Mouse (Mus musculus) adrenal gland, postnatal 4 days (tissue): ENCODE results near the gene Maz. TPM values are rescaled to one million over a fixed set of nuclear protein-coding genes. Genes with fewer than 3 reads are reported as not detected.

Experiments
- DNase-seq, 2 experiments: peaks; one replicate each; pipeline ENCODE4 v3.0.0; 2021 to 2022; ENCODE audit warnings: low spot score in 2 of 2, mixed read lengths in 2 of 2
- total RNA-seq, 2 experiments: library from RNA; stranded (reverse); gene quantifications; 2 replicates each; pipeline ENCODE4 v1.2.3; 2021

The Maz gene
- total RNA-seq, 2 experiments from 2014 or later, result 240 to 256 TPM

DNA sequence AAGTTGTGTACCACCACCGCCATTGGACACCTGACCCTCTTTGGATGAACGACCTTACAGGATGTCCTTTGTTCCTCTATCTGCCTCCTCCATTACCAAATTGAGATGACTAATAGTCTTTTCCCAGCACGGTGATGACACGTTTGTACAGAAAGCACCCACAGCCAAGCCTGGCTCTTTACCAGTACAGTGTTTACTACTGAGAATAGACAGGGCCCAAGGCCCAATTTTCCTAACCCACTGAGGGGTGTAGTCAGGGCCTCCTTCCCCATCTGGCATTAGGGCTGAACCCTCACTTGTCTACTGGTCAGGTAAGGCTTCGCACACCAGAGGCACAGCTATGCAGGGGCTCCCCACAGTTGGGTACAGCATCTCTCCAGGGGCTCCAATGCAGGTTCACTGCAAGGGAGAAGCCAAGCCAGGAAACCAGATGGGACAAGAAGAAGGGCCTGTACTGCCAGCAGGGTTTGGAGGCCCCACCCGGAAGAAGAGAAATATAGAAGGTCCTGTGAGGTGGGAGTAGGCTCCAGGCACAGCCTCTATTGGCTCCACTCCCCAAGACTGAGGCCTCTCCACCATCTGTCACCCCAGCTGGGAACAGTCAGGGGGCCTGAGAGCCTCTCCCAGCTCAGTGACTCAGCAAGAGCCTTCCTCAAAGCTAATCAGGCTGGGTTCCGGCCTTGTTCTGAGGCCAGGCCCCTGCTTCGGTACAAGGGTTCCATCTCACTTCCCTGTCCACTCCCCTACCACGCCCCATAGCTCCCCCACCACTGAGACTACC, 18.4 kb downstream of the Maz start:
- peak in 1 of 2 experiments; percentile 53 for DNase-seq

DNA sequence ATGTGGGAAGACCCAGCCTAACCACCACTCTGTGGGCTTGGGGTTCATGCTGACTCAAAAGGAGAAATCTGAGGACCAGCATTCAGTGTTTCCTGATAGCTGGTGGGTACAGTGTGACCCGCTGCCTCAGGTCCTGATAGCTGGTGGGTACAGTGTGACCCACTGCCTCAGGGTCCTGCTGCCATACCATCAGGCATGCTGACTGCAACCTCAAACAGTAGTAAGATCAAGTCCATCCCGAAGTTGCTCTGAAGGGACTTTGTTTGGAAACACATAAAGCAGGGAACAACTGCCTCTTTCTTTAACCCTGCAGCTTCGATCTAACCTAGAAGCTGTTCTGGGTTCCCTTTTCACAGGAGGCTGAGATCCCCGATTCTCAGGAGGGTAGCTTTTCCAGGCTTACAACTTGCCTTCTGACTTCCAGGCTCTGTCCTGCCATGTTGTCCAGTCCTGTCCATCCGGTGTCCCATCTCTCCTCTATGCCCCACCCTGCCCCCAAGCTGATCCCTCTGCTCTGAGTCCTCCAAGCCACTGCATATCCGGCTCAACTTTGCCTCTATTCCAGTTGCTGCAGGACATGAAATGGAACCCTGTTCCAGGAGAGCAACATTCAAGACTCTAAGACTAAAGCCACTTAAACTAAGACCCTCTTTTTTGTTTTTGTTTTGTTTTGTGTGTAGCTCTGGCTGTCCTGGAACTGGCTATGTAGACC, 19.4 kb downstream of the Maz start:
- no peak for DNase-seq

DNA sequence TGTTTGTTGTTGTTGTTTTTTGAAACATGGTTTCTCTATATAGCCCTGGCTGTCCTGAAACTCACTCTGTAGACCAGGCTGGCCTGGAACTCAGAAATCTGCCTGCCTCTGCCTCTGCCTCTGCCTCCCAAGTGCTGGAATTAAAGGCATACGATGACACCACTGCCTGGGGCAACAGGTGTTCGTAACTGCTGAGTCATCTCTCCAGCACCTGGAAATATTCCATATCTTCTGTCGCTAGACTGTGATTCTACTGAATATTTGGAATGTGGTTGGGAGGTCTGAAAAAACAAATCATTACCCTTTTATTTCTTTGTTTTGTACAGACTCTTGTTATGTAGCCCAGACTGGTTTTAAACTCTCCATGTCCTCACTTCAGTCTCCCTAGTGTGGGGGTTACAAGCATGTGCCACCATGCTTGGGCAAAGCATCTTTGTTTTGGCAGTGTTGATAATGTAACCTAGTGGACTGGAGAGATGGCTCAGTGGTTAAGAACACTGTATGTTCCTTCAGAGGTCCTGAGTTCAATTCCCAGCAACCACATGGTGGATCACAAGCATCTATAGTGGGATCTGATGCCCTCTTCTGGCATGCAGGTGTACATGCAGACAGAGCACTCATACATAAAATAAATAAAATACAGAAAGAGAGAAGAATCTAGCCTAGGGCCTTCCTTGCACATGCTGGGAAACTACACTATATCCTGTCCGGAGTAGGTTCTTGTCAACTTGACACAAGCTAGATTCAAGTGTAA, 22.5 kb downstream of the Maz start:
- no peak for DNase-seq

DNA sequence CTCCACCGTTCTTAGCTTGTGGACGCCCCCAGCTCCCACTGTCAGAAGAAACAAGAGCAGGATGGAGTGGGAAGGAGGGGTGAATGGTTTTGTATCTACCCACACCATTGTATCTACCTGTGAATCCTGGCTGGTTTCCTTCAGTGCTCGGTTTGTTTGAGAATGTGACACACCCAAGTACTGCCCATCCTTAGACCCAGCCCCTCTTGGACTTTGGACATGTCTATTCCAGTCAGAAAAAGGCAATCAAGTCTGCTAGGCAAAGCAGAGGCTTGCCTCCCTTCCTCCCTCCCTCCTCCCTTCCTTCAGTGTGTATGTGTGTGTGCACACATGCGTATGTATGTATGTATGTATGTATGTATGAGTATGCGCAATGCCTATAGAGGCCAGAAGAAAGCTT, 23.2 kb downstream of the Maz start:
- DNase-seq, result no peak

DNA sequence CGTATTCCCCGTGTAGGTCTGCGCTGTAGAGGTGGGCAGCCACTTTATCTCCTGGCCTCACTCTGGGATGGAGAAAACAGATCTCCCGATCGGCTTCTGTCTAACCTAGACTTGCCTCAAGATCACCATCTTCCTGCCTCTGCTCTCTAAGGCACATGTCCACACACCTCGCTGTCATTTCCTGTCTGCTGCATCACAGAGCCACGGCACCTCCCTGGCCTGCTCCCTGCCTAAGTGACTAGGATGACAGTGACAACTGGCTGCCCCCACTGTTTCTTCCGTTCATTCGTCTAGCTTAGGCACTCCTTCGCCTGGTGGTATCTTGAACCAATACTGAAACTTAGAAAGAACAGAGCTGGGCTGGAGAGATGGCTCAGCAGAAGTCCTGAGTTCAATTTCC, 27.3 kb downstream of the Maz start:
- no peak for DNase-seq

DNA sequence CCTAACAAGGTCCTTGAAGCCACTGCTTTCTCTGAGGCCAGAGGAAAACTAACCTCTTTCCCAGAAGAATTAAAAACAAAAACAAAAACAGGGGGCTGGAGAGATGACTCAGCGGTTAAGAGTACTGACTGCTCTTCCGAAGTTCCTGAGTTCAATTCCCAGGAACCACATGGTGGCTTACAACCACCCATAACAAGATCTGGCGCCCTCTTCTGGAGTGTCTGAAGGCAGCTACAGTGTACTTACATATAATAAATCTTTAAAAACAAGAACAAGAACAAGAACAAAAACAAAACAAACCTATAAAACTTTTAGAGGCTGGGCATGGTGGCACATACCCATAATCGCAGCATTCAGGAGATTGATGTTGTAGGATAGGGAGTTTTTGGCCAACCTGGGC, 30.4 kb downstream of the Maz start:
- no peak for DNase-seq

DNA sequence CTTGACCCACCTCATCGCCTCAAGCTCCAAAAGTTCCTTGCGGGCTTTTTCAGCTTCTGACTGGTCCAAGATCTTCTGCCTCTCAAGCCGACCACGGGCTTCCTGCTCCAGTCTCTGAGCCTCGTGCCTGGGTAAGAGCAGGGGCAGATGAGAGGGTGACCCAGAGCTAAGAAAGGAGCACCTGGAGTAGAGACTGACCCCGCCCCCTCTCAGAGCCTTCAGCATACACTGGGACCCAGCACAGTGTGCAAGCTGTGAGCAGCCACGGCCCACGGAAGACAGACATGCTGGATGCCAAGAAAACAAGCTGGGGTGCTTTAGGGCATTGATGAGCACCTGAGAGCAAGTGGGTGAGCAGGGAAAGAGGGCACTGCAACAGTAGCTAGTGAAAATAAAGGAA, 38.0 kb downstream of the Maz start:
- DNase-seq, result no peak

DNA sequence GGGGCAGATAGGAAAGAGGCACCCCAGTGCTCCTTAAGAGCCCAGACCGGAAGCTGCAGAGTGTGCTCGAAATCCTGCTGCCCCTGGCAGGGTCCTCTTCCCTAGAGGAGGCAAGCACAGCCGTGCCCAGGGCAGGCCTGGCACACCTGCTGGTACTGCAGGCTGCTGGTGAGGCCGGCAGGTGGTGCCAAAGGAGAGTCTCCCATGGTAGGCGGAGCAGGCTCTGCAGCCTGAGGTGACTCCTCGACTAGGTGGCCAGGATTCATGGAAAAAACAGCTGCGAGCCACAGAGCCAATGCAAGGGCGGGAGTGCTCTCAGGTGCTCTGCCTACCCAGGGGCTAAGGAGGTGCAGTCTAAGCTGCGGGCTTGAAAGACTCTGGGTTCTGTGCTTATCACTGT, 40.5 kb downstream of the Maz start:
- no peak for DNase-seq

DNA sequence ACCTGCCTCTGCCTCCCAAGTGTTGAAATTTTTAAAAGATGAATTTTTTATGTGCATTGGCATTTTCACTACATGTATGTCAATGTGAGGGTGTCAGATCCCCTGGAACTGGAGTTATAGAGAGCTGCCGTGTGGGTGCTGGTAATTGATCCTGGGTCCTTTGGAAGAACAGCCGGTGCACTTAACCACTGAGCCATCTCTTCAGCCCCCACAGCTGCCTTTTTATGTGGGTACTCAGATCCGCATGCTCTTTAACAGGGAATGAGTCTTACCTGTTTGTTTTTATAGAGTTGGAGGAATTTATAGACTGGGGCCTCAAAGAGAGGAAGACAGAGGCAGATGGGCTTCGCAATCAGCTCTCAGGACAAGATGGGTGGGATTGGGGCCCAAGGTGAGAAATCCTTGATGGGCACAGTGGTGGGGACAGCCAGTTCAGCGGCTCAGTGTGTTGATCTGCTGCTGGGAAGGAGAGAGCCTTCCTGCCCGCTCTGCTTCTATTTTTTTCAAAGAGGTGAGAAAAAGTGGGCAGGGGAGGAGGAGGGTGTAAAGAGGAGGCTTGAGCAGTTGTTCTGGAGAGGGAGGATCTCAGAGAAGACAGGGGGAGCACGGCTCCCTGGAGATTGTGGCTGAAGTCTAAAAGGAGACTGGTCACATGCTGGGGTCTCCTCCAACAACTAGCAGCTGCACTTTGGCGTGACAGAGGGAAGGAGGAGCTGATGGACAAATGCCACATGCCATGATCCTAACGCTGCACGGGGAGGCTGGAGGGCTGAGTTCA, 42.0 kb downstream of the Maz start:
- no peak for DNase-seq

DNA sequence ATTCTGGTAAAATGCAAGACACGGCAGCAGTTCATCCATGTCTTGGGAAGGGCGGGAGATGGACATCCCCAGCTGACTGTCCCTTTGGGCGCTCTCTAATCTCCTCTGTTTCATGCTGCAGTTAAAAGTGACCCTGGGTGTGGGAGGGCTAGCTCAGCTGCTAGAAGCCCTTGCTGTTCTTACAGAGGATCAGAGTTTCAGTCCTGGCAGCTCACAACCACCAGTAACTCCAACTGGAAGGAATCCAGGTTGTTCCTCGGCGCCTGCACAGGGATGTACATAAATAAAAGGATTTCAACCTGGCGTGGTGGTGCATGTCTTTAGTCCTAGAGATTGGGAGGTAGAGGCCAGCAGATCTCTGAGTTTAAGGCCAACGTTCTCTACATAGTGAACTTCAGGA, 43.7 kb downstream of the Maz start:
- no peak for DNase-seq

DNA sequence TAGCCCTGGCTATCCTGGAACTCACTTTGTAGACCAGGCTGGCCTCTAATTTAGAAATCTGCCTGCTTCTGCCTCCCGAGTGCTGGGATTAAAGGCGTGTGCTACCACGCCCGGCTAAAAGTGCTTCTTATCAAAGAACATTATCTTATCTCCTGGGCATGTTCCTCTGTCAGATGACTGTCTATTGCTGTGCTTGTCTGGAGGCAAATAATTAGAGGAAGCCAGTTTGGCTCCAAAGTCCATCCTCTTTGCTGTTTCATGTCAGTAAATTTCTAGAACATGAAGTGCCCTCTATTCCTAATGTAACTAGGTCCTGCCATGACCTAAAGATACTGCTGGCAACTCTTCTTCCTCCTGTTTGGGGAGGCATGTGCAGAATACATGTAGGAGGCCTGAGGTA, 44.8 kb downstream of the Maz start:
- DNase-seq, result no peak

DNA sequence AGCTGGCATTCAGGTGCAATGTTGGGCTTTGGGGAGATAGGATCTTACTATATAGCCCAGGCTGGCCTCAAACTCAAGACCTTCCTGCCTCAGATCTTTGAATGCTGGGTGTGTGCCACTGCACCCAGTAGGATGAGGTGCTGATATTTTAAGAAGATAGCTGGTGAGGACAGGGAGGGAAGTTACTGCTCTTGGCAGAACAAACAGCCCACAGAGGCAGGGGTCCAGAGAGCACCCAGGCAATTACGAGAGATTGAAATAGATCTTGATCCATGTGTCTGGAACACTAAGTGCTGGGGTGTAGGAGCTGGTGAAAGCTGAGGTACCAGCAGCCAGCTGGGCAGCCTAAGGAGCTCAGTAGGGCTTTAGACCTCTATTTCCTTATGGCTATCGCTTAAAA, 45.2 kb downstream of the Maz start:
- no peak for DNase-seq

DNA sequence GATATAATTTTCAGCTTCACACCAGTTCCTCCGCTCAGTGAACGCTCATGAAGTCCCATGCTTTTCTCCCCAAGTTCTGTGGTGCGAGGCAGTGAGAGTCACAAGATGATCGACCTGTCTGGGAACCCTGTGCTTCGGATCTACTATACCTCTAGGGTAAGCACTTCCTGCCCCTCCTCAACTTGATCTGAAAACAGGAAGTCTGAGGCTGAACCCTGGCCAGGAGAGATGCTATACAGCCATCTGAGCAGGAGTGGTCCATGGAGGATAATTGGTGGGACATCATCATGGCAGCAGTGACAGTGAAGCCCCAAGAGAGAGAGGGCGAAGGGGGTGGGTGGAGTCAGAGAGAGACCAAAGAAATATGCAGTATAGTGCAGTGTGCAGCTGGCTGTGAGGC, 48.0 kb downstream of the Maz start:
- no peak for DNase-seq

DNA sequence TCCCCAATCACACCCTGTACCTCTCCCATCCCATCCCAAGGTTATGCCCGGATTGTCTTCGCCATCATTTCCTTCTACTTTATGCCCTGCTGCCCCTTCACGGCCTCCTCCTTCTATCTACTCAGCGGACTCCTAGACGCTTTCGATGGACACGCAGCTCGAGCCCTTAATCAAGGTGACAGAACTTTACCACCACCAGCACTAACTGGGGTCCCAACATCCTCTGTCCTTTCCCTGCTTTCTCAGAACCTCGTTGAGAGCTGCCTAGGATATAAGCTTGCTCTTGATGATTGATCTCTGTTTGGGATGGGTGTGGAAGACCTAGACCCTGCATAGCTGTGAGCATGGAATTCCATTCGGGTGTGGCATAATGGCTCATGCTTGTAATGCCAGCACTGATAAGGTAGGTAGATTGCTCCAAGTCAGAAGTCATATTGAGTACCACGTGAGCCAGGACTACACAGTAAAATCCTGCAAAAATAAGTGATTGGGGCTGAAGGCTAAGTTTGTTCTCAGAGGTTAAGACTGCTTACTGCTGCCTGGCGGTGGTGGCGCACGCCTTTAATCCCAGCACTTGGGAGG, 49.9 kb downstream of the Maz start:
- no peak for DNase-seq

DNA sequence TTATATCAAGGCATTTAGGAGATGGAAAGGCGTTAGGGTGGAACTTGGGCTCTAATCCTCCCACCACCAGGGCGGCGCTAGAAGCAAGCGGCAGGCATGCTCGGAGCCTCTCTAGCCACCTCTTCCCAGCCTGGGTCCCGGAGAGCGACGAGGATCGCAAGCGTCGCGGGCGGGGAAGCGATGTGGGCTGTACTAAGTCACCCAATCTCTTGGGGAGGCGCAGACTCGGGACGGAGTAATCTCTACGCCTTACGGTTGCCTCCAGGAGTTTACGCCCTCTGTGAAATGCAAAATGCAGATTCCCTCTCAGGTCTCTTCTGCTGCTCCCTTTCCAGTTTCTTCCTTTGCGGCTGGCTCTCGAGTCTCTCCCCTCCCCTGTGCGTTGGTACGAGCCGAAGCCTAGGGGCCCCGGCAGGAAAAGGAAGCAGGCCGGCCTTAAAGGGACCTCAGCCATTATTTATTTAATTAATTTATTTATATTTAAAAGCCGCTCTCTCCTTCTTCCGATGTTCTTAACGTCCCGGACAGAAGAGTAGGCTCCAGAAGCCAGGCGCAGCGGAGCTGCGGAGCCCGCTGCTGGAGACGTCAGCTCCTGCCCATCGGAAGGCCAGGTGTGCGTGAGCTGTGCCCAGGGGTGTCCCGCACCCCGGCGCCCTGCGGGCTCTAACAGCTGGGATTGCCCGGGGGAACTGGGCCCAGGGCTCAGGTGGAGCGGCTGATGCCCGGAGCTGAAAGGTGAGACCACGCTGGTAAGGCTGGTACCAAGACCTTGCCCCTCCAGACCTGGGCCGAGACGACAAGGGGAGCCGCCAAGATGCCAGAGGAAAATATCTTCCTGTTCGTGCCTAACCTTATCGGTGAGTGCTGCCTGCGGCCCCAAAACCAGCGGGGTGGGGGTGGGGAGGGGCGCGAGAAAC, 50.6 kb downstream of the Maz start, which contains the start of gene Cdiptos:
Cdiptos (minus strand) TSS at position 149 of the 917 bp plus-strand sequence.
- DNase-seq, result peak; percentile 91 to 96

DNA sequence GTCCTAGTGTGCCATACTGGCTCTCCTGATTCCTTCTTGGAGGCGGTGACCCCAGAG, 51.1 kb downstream of the Maz start, which contains the start of gene Cdipt:
Cdipt (plus strand) TSS at position 22 of the 57 bp plus-strand sequence.
- no peak for DNase-seq

DNA sequence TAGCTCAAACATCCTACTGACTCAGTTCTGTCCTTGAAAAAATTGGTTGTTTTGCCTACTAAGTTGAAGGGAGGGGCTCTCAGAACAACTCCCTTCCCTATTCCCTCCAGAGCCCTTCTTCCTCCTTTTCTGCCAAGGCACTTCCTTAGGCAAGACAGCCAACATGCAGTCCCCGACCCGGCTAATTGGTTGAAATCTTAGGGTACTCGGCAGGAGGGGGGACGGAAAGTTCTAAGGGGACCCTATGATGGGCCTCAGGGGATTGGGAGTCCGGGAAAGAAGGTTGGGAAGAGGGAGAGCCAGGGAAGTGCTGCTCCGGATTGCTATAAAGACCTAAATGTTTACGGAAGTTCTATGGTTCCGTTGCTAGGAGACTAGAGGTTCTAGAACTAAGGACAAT, 51.3 kb downstream of the Maz start:
- DNase-seq, result no peak
